ENCODE assay signal across 9 mouse cellular contexts in genomic region chr11:102145471-102146001, GRCm38 (mm10). TPM values are rescaled to one million over a fixed set of nuclear protein-coding genes. Genes with fewer than 3 reads are reported as not detected.
A peak's percentile ranks its signal among the peaks of the same experiment; 100 is the strongest.
DNase-seq lines count a peak whose midpoint lies in the region; ATAC-seq lines count a peak whose summit lies in the region.
"Had no signal": no experiment of that assay in that cellular context is flagged by ENCODE, and none has a peak within 500 bp of the region (broad histone marks: within the 10 kb centered on the region; RNA-seq: fewer than 3 reads in every experiment).

Nags (plus strand) TSS chr11:102145513.

- H3K9ac ChIP-seq in embryonic facial prominence, embryonic 13.5 days: peak within 1 kb of the TSS; percentile 61
- H3K9ac ChIP-seq in limb, embryonic 11.5 days (ENCODE audit: low read length): peak within 1 kb of the TSS; percentile 34

- peak within 1 kb of the TSS; percentile 63 for H3K4me2 ChIP-seq in embryonic facial prominence, embryonic 13.5 days
- H3K4me2 ChIP-seq in limb, embryonic 11.5 days (ENCODE audit: low read depth, severe bottlenecking): peak within 1 kb of the TSS; percentile 63

- peak; percentile 28 to 53 for DNase-seq in kidney, postnatal 4 days
- no peak for DNase-seq in kidney, adult 18-20 months
- peak; percentile 61 for DNase-seq in limb, embryonic 11.5 days (ENCODE audit: low spot score)
- DNase-seq in retina, embryonic 14.5 days (ENCODE audit: low spot score): peak; percentile 26
- DNase-seq in thymus, adult 18-20 months: no peak
- DNase-seq in lung, adult 18-20 months: no peak
- no peak for DNase-seq in urinary bladder, postnatal 36 days (ENCODE audit: low spot score in 2 of 2)

- WGBS in embryonic facial prominence, embryonic 13.5 days: 2% methylated on average over 47 of the region's 50 CpGs
- under 1% methylated on average over 40 of the region's 50 CpGs for WGBS in limb, embryonic 11.5 days

- no peaks in the 10 kb centered on the region for H3K9me3 ChIP-seq in embryonic facial prominence, embryonic 13.5 days
- no peaks in the 10 kb centered on the region for H3K9me3 ChIP-seq in limb, embryonic 11.5 days (ENCODE audit: control insufficient read depth, low read length)

- no peak within 1 kb of the TSS for H3K27ac ChIP-seq in embryonic facial prominence, embryonic 13.5 days
- H3K27ac ChIP-seq in limb, embryonic 11.5 days (replicated peaks; ENCODE audit: low read depth, low read length): no peak within 1 kb of the TSS

- H3K4me1 ChIP-seq in embryonic facial prominence, embryonic 13.5 days: peaks cover 25% of the 10 kb centered on the region
- H3K4me1 ChIP-seq in limb, embryonic 11.5 days (ENCODE audit: control insufficient read depth, insufficient read depth, low read length): peaks cover 9% of the 10 kb centered on the region

- H3K36me3 ChIP-seq in embryonic facial prominence, embryonic 13.5 days: no peaks in the 10 kb centered on the region
- H3K36me3 ChIP-seq in limb, embryonic 11.5 days (ENCODE audit: control insufficient read depth, insufficient read depth, low read length): no peaks in the 10 kb centered on the region

- H3K27me3 ChIP-seq in embryonic facial prominence, embryonic 13.5 days: peaks cover 78% of the 10 kb centered on the region
- peaks cover 54% of the 10 kb centered on the region for H3K27me3 ChIP-seq in limb, embryonic 11.5 days (ENCODE audit: control insufficient read depth, insufficient read depth, low read length)

- no peak for ATAC-seq in embryonic facial prominence, embryonic 13.5 days (ENCODE audit: insufficient number of reproducible peaks, insufficient read depth, low FRiP score, low TSS enrichment, low read depth)
- 0 out of 2 replicates have a peak, but pooled peaks have one; percentile 49 for ATAC-seq in limb, embryonic 11.5 days (ENCODE audit: insufficient number of reproducible peaks, low FRiP score, low TSS enrichment, low read depth)

- H3K4me3 ChIP-seq in embryonic facial prominence, embryonic 13.5 days: peak within 1 kb of the TSS; percentile 42
- H3K4me3 ChIP-seq in limb, embryonic 11.5 days (ENCODE audit: low read depth, low read length): peak within 1 kb of the TSS; percentile 29
- H3K4me3 ChIP-seq: myocyte had no signal

RNA-seq across cellular contexts. Expression of gene Nags, which starts in this region (rescaled TPM):
- polyA plus RNA-seq in embryonic facial prominence, embryonic 13.5 days (2015; fragmentation: Nextera tagmentation; extraction: Ambion mirVana): 0.32 TPM in 1 of 2 replicates, not detected in the other
- polyA plus RNA-seq in limb, embryonic 11.5 days (2014; fragmentation: Nextera tagmentation; extraction: Ambion mirVana): 0.08 and 0.13 TPM in 2 replicates
- polyA plus RNA-seq: myocyte had no signal

Comparison
In these comparisons a context has a peak if more than half of its experiments do, and no peak if none do; other contexts are left out.
1. DNase-seq: peak in kidney, postnatal 4 days (2 of 2) and retina, embryonic 14.5 days (single experiment); none in kidney, adult 18-20 months (single experiment), thymus, adult 18-20 months (0 of 2), lung, adult 18-20 months (0 of 2) and urinary bladder, postnatal 36 days (0 of 2).
2. Peak in DNase-seq, ATAC-seq, H3K4me3 ChIP-seq, H3K9ac ChIP-seq and H3K4me2 ChIP-seq in limb, embryonic 11.5 days; RNA of the gene not detected or under 1 TPM.